Mouse (Mus musculus): Measurements from ENCODE around the gene Higd1c.

DNA sequence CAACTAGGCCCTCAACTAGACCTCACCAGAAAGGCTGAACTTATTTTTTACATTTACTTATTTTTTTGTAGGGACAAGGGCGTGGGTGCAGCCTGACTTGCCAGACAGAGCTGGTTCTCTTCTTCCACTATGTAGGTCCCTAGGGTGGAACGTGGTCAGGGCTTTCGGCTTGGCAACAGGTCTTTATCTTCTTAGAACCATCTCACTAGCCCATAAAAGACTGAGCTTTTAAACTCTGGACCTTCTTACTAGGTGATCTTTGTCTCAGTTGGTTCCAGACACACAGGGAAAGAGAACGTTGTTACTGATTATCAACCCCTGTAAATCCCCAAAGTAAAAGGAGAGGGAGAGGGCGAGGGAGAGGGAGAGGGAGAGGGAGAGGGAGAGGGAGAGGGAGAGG is 49.0 kb downstream of the Higd1c start:
- TF ChIP-seq CTCF (IDR thresholded peaks at IDR 0.05; ENCODE audit: low read depth, low read length): no peak
- TF ChIP-seq POLR2A (IDR thresholded peaks at IDR 0.05; ENCODE audit: insufficient read depth, low read length): no peak

All from ES-Bruce4 (cell line).